Mouse (Mus musculus) layer of hippocampus, adult 2 months (tissue): ENCODE results near the gene Tjp2. TPM values are rescaled to one million over a fixed set of nuclear protein-coding genes. Genes with fewer than 3 reads are reported as not detected.

Experiments used
- DNase-seq, 2 experiments: peaks; one replicate each; pipeline ENCODE4 v3.0.0; 2022; ENCODE audit warnings: low spot score in 2 of 2
- H3K27ac ChIP-seq: fragments of 200-600 bp; 2 replicates; pipeline ENCODE4 v1.8.1; 2022
- H3K4me3 ChIP-seq: fragments of 200-600 bp; 2 replicates; pipeline ENCODE4 v1.8.1; 2022; ENCODE audit warnings: mild to moderate bottlenecking
- CTCF ChIP-seq: fragments of 200-600 bp; conservative IDR thresholded peaks from 2 replicates; pipeline ENCODE4 v1.8.1; 2022; ENCODE audit warnings: antibody characterized with exemption, mild to moderate bottlenecking, moderate library complexity
- total RNA-seq, 2 experiments: library from RNA; stranded (reverse); gene quantifications; 2 replicates each; pipeline ENCODE4 v1.2.3; 2021

The Tjp2 gene
- total RNA-seq, 2 experiments from 2014 or later = 17.6 to 20.3 TPM

- no peak overlapping the region for H3K27ac ChIP-seq
- no peak overlapping the region for H3K4me3 ChIP-seq
These were observed 139.5 kb downstream of the Tjp2 start for GRCm38 (mm10) chr19:24085306-24085705.

DNA sequence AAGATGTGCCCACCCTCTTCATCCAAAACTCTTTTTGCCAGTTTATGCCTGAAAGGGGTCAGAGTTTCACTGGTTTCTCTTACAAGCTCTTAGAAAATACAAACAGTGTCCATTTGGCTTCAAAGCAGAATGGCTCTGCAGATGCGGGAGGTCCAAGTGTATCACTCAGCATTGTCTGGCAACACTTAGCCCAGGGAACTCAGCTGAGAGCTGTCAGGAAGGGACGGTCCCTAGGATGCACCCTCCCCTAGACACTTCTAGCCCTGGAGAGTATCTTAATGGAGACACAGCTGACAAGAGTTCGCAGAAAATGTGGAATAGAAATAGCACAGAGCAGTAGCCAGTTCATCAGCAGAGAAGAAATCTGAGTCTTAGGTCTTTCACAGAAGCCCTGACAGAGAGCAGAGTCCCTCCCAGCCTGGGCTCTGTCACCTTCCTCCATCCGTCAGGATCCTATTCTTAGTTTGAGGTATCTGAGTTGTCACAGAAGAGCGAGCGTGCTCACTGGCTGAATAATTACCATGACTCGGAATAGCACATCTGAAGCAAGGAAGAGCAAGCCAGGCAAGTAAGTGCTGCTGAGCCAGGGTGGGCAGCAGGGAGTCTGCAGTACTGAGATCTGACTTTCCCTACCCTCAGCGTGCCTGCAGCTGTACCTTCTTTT lies 144.3 kb downstream of the Tjp2 start:
- TF ChIP-seq CTCF = no peak
- Histone ChIP-seq H3K4me3 (no peak overlapping the region), H3K27ac (no peak overlapping the region)
- DNase-seq = no peak

More at GRCm38 (mm10) chr19:24085306-24085705, 139.5 kb downstream of the Tjp2 start:
- no peak for DNase-seq
- TF ChIP-seq CTCF = no peak

DNA sequence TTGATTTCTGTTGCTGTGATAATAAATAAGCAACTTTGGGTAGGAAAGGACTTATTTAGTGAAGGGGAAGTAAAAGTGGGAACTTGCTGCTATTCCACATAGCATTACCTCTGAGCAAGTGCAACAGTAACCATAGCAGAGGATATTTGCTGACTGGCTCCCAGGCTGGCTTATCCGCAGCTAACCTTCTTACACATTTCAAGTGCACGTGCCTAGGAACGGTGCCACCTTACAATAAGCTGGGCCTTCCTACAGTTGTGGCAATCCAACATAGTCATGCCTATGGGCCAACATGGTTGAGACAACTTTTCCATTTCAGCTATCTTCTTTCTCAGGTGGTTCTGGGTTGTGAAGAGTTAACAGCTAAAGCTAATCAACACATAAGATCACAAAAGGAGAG lies 147.2 kb downstream of the Tjp2 start:
- no peak for TF ChIP-seq CTCF
- Histone ChIP-seq H3K27ac (no peak overlapping the region), H3K4me3 (no peak overlapping the region)
- DNase-seq = no peak

- no peak for TF ChIP-seq CTCF
- Histone ChIP-seq H3K4me3 (no peak overlapping the region), H3K27ac (no peak overlapping the region)
- no peak for DNase-seq
These were observed 148.3 kb downstream of the Tjp2 start for GRCm38 (mm10) chr19:24076536-24076935.

DNA sequence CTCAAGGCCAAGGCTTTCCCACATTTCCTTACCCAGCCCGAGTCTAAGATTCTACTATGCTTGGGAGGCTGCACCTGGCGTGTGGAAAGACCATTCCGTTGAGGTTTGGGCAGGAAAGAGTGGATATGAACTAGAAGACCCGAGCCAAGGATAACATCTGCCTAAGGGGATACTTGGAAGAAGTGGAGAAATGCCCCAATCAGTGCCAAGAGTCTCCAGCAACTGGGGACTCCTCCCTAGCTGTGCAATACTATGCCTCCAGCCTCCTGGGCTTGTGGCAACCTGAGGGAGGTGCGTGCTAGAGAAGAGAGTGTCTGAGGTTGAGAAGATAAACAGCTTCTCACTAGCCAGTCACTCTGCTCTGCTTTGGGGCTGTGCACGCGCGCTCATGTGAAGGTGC lies 148.9 kb downstream of the Tjp2 start:
- H3K27ac ChIP-seq = no peak overlapping the region
- no peak for DNase-seq

DNA sequence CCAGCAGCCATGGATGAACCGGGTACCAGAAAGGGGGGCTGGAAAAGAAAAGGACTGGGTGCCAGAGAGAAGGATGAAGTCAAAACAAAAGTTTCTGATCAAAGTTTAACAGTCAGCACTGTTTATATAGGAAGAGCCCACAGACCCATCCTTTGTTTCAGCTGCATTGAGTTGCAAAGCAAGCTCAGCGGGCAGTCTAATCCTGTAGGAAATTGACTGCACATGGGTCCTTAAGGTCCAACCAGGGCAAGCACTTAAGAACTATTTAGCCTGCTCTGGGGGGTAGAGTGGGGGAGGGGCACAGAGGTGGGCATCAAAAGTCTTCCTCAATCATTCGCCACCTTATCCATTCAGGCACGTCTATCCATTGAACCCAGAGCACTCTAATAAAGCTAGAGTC lies 151.7 kb downstream of the Tjp2 start:
- no peak for DNase-seq
- Histone ChIP-seq H3K4me3 (no peak overlapping the region), H3K27ac (no peak overlapping the region)
- TF ChIP-seq CTCF = no peak

More for the DNA sequence above, 148.9 kb downstream of the Tjp2 start:
- no peak for TF ChIP-seq CTCF
- H3K4me3 ChIP-seq = no peak overlapping the region

DNA sequence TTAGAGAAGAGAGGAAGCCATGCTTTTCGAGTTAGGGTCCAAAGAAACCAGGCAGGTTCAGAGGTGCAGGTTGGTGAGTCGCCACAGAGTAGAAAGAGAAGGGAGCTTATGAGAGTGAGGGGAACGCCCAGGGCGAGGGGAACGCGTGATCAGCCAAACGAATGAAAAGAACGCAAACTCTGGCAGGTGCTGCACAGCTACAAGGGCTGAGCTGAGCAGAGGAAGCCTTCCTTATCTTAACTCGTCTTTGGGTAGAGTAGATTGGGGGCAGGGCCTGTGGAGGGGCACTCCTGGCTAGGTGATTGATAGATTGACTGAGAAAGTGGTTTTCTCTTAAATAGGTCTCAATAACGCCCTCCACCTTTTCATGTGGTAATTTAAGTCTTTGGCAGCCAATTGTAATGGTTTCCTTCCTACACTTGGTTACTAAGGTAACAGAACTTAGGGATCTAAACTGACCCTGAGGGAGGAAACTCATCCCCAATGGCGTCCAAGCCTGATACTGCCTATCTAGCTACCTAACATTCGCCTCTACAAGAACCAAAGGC lies 160.4 kb downstream of the Tjp2 start:
- TF ChIP-seq CTCF = no peak
- no peak overlapping the region for H3K4me3 ChIP-seq
- DNase-seq = no peak

DNA sequence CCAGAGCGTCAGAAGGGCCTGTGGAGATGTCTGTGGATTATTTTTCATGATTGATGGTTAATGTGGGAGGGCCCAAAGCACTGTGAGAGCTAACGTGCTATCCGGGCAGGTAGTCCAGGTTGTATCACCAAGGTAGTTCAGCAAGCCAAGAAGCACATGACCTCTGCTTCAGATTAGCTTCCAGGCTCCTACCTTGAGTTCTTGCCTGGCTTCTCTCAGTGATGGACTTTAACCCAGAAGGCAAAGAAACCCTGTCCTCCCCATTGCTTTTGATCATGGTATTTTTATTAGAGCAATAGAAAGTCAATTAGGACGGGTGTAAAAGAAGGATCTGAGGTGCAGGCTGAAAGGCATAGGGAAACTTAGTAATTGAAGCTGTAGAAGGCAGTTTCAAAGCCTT lies 161.2 kb downstream of the Tjp2 start:
- DNase-seq = no peak
- no peak overlapping the region for H3K27ac ChIP-seq
- H3K4me3 ChIP-seq = no peak overlapping the region
- no peak for TF ChIP-seq CTCF

More for the DNA sequence above, 160.4 kb downstream of the Tjp2 start:
- no peak overlapping the region for H3K27ac ChIP-seq

DNA sequence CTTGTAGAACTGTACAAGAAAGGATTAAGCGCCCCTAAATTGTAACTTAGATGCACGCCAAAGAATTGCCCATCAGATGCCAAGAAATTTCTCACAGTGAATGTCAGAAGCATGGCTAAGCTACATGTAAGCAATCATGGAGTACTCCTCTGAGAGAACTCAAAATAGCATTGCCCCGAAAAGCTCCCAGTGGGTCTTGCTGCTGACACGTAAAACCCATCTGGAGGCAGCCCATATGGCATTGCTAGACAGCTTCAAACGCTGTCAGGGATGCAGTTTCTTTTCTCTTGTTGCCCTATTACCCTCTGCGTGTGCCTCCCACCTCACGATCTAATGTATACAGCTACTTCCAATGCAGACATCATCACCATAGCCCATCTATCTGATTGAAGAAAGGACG lies 166.0 kb downstream of the Tjp2 start:
- no peak overlapping the region for H3K4me3 ChIP-seq
- H3K27ac ChIP-seq = no peak overlapping the region
- TF ChIP-seq CTCF = no peak
- DNase-seq = no peak

- no peak for DNase-seq
- TF ChIP-seq CTCF = no peak
- H3K4me3 ChIP-seq = no peak overlapping the region
- H3K27ac ChIP-seq = no peak overlapping the region
These were observed 166.8 kb downstream of the Tjp2 start for GRCm38 (mm10) chr19:24058021-24058420.

- DNase-seq = no peak
- peak; percentile 24 for TF ChIP-seq CTCF
- H3K4me3 ChIP-seq = no peak overlapping the region
- no peak overlapping the region for H3K27ac ChIP-seq
These were observed 167.9 kb downstream of the Tjp2 start for GRCm38 (mm10) chr19:24056880-24057279.

- H3K27ac ChIP-seq = no peak overlapping the region
- no peak for DNase-seq
These were observed 169.9 kb downstream of the Tjp2 start for GRCm38 (mm10) chr19:24054904-24055303.

DNA sequence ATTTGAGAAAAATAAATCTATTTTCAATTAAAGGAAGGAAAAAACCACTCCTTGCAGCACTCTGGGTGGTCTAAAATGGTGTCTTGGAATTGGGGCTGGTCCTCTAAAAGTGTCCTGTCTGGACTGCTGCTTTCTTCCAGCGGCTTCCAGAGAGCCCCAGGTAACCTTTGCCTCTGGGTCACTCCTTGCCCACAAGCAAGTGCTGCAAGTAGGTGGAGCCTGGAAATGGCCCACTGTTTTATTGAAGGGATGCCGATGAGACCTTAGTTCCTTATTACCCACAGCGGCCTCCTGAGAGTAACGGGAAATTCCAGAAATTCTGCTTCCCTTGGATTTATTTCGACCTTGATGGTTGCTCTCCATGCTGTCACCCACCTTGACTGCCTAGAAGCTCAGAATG lies 170.6 kb downstream of the Tjp2 start:
- DNase-seq = no peak
- TF ChIP-seq CTCF = no peak
- no peak overlapping the region for H3K27ac ChIP-seq
- H3K4me3 ChIP-seq = no peak overlapping the region

More at GRCm38 (mm10) chr19:24054904-24055303, 169.9 kb downstream of the Tjp2 start:
- no peak for TF ChIP-seq CTCF
- no peak overlapping the region for H3K4me3 ChIP-seq

- TF ChIP-seq CTCF = no peak
- Histone ChIP-seq H3K27ac (no peak overlapping the region), H3K4me3 (no peak overlapping the region)
- no peak for DNase-seq
These were observed 174.3 kb downstream of the Tjp2 start for GRCm38 (mm10) chr19:24050514-24050913.
